Mouse (Mus musculus): Measurements from ENCODE around the gene Mars. TPM values are rescaled to one million over a fixed set of nuclear protein-coding genes. Genes with fewer than 3 reads are reported as not detected.

Gene Mars
- 53.6 and 60.7 TPM in 2 replicates for polyA plus RNA-seq (2012)

DNA sequence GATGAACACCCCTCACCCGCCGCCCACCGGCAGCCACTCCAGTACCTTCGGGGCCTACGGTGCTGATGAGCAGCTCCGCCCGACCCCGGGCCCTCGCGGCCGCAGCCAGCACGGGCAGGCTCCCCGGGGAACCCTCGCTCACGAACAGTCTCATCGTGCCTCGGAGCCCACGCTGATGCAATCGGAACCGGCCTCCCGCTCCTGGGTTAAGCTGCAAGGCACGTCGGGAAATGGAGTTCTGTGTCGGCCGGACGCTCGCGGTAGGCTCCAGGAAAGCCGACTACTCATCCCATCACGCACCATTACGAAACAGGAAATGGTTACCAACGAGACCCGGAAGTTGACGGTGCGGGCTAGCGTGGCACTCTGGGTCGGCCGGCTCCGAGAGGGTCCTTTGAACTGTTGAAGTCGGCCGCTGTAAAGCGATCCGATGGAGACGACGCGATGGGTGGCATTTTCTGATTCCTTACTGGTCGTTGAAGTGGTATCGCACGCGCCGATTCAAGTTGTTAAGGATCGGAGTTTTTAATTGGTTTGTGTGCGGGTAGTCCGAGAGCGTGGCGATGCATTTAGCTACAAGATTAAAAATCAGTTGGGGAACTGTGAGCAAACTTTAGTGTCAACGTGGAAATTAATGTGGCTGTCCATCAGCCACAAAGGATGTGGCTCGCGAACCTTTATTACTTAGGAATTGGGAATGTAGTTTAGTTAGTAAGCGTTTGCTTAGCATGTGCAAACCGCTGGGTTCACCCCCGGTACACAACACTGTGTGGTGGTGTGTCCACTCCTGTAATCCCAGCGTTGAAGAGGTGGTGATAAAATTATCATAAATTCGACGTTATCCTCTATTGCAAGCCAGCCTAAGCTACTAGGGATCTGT lies at the start of gene Mars:
Gene Mars (minus strand): TSS at position 311 of the 880 bp plus-strand sequence.

GRCm38 (mm10) chr10:127353909-127354895 lies 42.6 kb upstream of the Mars start, which contains the start of gene Inhbe:
TSS of gene Inhbe (minus strand) at chr10:127354411.

DNA sequence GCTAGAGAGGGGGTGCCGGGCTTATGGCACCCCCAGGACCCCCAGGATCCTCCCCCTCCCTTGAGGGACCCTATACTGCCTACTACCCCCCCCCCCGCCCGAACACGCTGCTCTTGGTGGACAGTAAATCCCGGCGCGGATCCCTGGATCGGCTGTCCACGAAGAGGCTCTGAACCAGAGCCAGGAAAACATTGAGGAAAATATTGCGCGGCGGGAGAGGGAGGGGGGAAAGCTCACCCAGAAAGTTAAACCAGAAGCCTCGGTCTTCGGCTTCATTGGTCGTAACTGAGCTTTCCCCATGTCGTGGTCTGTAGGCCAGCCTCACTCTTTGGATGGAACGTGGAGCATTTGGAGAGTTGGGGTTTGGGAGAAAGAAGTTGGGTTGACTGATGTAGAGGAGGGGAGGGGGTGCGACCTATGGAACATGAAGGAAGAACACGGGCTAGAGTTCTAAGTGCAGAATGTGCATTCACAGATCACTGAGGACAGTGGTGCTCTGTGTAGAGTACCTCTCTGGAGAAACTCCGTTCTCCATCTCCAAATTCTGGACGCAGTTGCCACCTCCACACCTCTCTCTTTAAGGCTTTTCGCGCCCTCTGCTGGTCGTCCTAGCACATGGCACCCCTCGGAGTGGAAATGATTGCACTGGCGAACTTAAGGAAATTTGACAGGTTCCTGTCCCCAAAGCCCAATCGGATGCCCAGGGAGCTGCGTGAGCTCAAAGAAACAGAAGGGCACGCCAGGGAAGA lies 30.5 kb upstream of the Mars start, which contains the start of gene Gli1:
Gene Gli1 (minus strand): TSS at position 84 of the 749 bp plus-strand sequence.

GRCm38 (mm10) chr10:127321621-127322020 lies 10.0 kb upstream of the Mars start, which contains the start of gene Arhgap9:
TSS of gene Arhgap9 (plus strand) at chr10:127321964.

GRCm38 (mm10) chr10:127288800-127289572 lies 22.6 kb downstream of the Mars start, which contains the start of gene Mbd6:
TSS of gene Mbd6 (minus strand) at chr10:127289018.

GRCm38 (mm10) chr10:127266112-127267091 lies 45.2 kb downstream of the Mars start, which contains the start of gene Dctn2:
TSS of gene Dctn2 (plus strand) at chr10:127266368.

DNA sequence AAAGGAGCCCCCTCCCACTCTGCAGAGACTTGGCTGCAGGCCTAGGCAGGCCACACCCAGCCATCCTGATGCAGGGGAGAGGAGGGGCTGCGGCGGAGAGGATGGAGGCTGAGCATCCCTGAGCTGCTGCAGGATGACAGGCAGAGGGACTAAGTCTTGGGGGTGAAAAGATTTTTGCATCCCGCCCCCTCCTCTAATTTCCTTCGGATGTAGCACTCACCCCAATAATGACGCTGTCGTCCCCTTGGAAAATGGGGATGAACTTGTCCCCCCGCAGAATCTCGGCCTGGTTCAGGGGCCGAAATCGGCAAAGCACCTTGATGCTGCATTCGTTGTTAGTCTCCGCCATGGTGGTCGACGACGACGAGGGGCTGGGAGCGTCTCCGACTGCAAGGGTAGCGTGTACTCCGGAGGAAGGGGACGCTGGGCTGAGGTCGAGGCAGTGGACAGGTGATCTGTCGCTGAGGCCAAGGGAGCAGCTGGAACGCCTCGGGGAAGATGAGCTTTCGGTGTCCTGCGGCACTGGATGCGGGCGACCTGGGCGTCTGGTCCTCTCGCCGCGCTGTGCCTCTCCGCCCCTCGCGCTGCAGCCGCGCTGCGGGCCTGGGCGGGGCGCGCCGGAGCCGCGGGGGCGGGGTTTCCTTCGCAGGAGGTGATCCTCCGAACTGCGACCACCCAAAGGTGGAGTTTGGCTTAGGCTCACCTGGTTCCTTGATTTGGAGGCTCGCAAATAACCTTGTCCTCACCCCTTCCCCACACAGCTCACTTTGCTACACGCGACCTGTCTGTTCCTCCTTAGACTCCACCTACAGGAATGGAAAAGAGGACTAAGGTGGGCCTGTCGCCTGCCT lies 48.8 kb downstream of the Mars start, which contains the start of gene Kif5a:
Gene Kif5a (minus strand): TSS at position 801 of the 851 bp plus-strand sequence.

Other genes with a start within 250 kb of the Mars start
- gene Cdk4, start 248.3 kb downstream of the Mars start, polyA plus RNA-seq (2012), result 1,737 and 1,767 TPM in 2 replicates
- gene Tspan31, start 241.5 kb downstream of the Mars start, polyA plus RNA-seq (2012), result 32.2 and 46.6 TPM in 2 replicates
- 57.1 and 68.6 TPM in 2 replicates for gene Agap2, start 236.5 kb downstream of the Mars start, polyA plus RNA-seq (2012)
- gene Os9, start 190.7 kb downstream of the Mars start, polyA plus RNA-seq (2012), result 290 and 314 TPM in 2 replicates
- gene B4galnt1, start 146.6 kb downstream of the Mars start, polyA plus RNA-seq (2012), result 359 and 515 TPM in 2 replicates
- 0.36 and 0.47 TPM in 2 replicates for gene Slc26a10, start 131.1 kb downstream of the Mars start, polyA plus RNA-seq (2012)
- gene Arhgef25, start 121.7 kb downstream of the Mars start, polyA plus RNA-seq (2012), result 7.0 TPM in 2 replicates
- gene Dtx3, start 116.1 kb downstream of the Mars start, polyA plus RNA-seq (2012), result 161 and 188 TPM in 2 replicates
- gene Pip4k2c, start 100.2 kb downstream of the Mars start, polyA plus RNA-seq (2012), result 26.5 and 27.1 TPM in 2 replicates
- 0.54 and 0.63 TPM in 2 replicates for gene Kif5a, start 48.4 kb downstream of the Mars start, polyA plus RNA-seq (2012)
- gene Dctn2, start 45.4 kb downstream of the Mars start, polyA plus RNA-seq (2012), result 150 and 154 TPM in 2 replicates
- gene Mbd6, start 22.8 kb downstream of the Mars start, polyA plus RNA-seq (2012), result 426 and 490 TPM in 2 replicates
- gene Arhgap9, start 10.2 kb upstream of the Mars start, polyA plus RNA-seq (2012), result 40.4 and 45.0 TPM in 2 replicates
- gene Gli1, start 30.2 kb upstream of the Mars start, polyA plus RNA-seq (2012), result 0.18 and 0.44 TPM in 2 replicates
- gene Inhbe, start 42.6 kb upstream of the Mars start, polyA plus RNA-seq (2012), result 0.01 TPM in 1 of 2 replicates, not detected in the other
- gene Inhbc, start 58.6 kb upstream of the Mars start, polyA plus RNA-seq (2012), result 0.04 TPM in 1 of 2 replicates, not detected in the other
- 135 and 146 TPM in 2 replicates for gene R3hdm2, start 68.5 kb upstream of the Mars start, polyA plus RNA-seq (2012)
- 1.1 and 1.8 TPM in 2 replicates for gene Stac3, start 189.9 kb upstream of the Mars start, polyA plus RNA-seq (2012)
- gene Ndufa4l2, start 203.2 kb upstream of the Mars start, polyA plus RNA-seq (2012), result 0.38 TPM in 1 of 2 replicates, not detected in the other
- gene Shmt2, start 210.7 kb upstream of the Mars start, polyA plus RNA-seq (2012), result 201 and 228 TPM in 2 replicates
- 0.10 and 0.17 TPM in 2 replicates for gene Nxph4, start 222.8 kb upstream of the Mars start, polyA plus RNA-seq (2012)

All from megakaryocyte-erythroid progenitor cell, adult 5 weeks (primary cell).